Mouse (Mus musculus) liver, embryonic 14.5 days (tissue): ENCODE results near the gene Sphk2. TPM values are rescaled to one million over a fixed set of nuclear protein-coding genes. Genes with fewer than 3 reads are reported as not detected.

ENCODE experiments used
- ATAC-seq: fragments of 200-750 bp; cut with Nextera tagmentation; 2 replicates; pipeline ENCODE4 v1.8.0; 2017; ENCODE audit warnings: moderate number of reproducible peaks, mild to moderate bottlenecking, moderate library complexity; ENCODE audit not compliant: insufficient read depth
- DNase-seq, 3 experiments: peaks; one replicate each; pipeline ENCODE4 v3.0.0-alpha.2; 2012 to 2013; ENCODE audit warnings: low read depth in 3 of 3, low spot score in 3 of 3
- H3K27ac ChIP-seq: fragments of 300-500 bp; sonication (generic); 2 replicates; pipeline ENCODE4 v1.5.1; 2014; ENCODE audit warnings: moderate library complexity, mild to moderate bottlenecking, control low read depth, inconsistent platforms
- H3K27me3 ChIP-seq: fragments of 300-500 bp; sonication (generic); 2 replicates; pipeline ENCODE4 v1.6.1; 2014; ENCODE audit warnings: mild to moderate bottlenecking, low read length, moderate library complexity; ENCODE audit not compliant: control insufficient read depth, insufficient read depth
- H3K36me3 ChIP-seq: fragments of 300-500 bp; sonication (generic); replicated peaks from 2 replicates; pipeline ENCODE4 v1.6.1; 2014; ENCODE audit warnings: low read depth; ENCODE audit not compliant: control insufficient read depth, insufficient read depth
- H3K4me1 ChIP-seq, 2 experiments: fragments of 200-500 bp in 1 of 2; fragments of 300-500 bp in 1 of 2; sonication (generic) in 1 of 2; replicated peaks; 2 replicates each; pipeline ENCODE4 v1.6.1; 2012 to 2014; ENCODE audit warnings: antibody characterized with exemption in 1 of 2, inconsistent platforms in 1 of 2, low read length in 1 of 2; ENCODE audit not compliant: control insufficient read depth in 2 of 2, insufficient read depth in 2 of 2
- H3K4me2 ChIP-seq: fragments of 300-500 bp; sonication (generic); 2 replicates; pipeline ENCODE4 v1.6.1; 2014; ENCODE audit warnings: low read depth, mild to moderate bottlenecking, control low read depth, moderate library complexity
- H3K4me3 ChIP-seq, 2 experiments: fragments of 200-500 bp in 1 of 2; fragments of 300-500 bp in 1 of 2; sonication (generic) in 1 of 2; 2 replicates each; pipeline ENCODE4 v1.5.1; 2012 to 2014; ENCODE audit warnings: low read depth in 2 of 2, low read length in 2 of 2, mild to moderate bottlenecking in 2 of 2, control low read depth in 1 of 2, inconsistent platforms in 1 of 2, moderate library complexity in 1 of 2; ENCODE audit not compliant: insufficient read depth in 1 of 2
- H3K9ac ChIP-seq: fragments of 300-500 bp; sonication (generic); replicated peaks from 2 replicates; pipeline ENCODE4 v1.6.1; 2014; ENCODE audit warnings: mild to moderate bottlenecking, control low read depth, moderate library complexity
- H3K9me3 ChIP-seq: fragments of 300-500 bp; sonication (generic); 2 replicates; pipeline ENCODE4 v1.6.1; 2016; ENCODE audit warnings: low read length, mixed read lengths; ENCODE audit not compliant: control insufficient read depth
- CTCF ChIP-seq: IDR thresholded peaks from 2 replicates; pipeline ENCODE4 v1.5.1; 2016; ENCODE audit warnings: antibody characterized with exemption, low read depth, control low read depth
- EP300 ChIP-seq: IDR thresholded peaks from 2 replicates; pipeline ENCODE4 v1.6.1; 2016; ENCODE audit warnings: antibody characterized with exemption, low read depth
- WGBS: fragments of 180-500 bp; shearing (Covaris S2); extraction: QIAGEN DNeasy Blood & Tissue Kit; methylation state at CpG from one replicate; pipeline ENCODE4 v1.1.7; 2014; ENCODE audit not compliant: insufficient replicate concordance; 5-methylcytosine and 5-hydroxymethylcytosine counted together
- polyA plus RNA-seq, 2 experiments: library from polyadenylated mRNA; depleted of rRNA in 1 of 2; stranded (reverse) in 1 of 2; unstranded in 1 of 2; fragments of >200 nt; fragmentation: Nextera tagmentation in 1 of 2; extraction: Ambion mirVana in 1 of 2; gene quantifications; 2 replicates each; pipeline versions ENCODE4 v1.2.1 to v1.2.3; 2012 to 2014

The Sphk2 gene
- polyA plus RNA-seq, 2 experiments, result 5.8 to 7.6 TPM

DNA sequence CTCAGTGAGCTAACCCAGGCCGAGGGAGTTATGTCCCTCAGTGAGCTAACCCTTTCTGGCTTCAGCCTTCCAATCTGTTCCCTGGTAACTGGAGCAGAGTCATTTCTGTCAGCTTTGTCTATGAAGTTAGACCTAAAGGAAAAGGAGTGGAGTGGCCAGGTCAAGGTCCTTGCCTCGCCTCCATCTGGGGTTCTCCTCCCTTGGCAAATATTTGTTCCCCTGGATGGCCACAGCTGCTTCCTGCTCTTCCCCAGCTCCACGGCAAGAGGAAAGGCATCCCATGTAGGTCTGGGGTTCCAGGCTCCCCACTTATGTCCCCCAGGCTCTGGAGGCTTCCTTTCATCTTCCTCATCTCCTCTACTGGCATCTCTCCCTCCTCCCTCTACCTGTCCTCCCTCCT lies 9.8 kb upstream of the Sphk2 start:
- Histone ChIP-seq H3K9ac (no peak overlapping the region), H3K4me2 (no peak overlapping the region), H3K36me3 (peaks cover 12% of the 10 kb centered on the region), H3K27ac (no peak overlapping the region), H3K27me3 (no peaks in the 10 kb centered on the region), H3K4me1 (no peaks in the 10 kb centered on the region), H3K4me3 (no peak overlapping the region), H3K9me3 (no peaks in the 10 kb centered on the region)
- 66% methylated on average over 3 of the region's 3 CpGs for WGBS
- ATAC-seq, result no peak
- no peak for TF ChIP-seq CTCF
- no peak for TF ChIP-seq EP300
- no peak for DNase-seq

DNA sequence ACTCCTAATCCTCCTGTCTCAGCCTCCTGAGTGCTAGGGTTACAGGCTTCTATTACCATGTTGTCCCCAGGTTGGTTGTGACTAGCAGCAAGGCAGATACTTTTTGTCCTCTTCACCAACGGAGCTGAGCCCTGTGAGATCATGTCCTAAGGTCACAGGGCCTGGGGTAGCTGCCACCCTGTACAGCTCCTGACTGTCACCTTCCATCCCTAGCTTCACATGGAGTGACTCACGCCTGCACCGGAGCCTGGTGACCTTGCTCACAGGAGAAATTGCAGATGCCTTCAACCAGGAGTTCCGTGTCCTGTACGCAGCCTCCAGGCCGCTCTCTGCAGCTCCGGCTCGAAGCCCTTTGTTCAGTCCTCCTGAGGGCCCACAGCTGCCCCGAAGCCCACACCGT lies 8.6 kb upstream of the Sphk2 start:
- Histone ChIP-seq H3K27me3 (no peaks in the 10 kb centered on the region), H3K36me3 (peaks cover 17% of the 10 kb centered on the region), H3K9me3 (no peaks in the 10 kb centered on the region), H3K4me2 (no peak overlapping the region), H3K4me1 (no peaks in the 10 kb centered on the region), H3K4me3 (no peak overlapping the region), H3K27ac (no peak overlapping the region), H3K9ac (no peak overlapping the region)
- 86% methylated on average over 10 of the region's 10 CpGs for WGBS
- ATAC-seq, result no peak
- no peak for DNase-seq
- no peak for TF ChIP-seq CTCF
- no peak for TF ChIP-seq EP300

DNA sequence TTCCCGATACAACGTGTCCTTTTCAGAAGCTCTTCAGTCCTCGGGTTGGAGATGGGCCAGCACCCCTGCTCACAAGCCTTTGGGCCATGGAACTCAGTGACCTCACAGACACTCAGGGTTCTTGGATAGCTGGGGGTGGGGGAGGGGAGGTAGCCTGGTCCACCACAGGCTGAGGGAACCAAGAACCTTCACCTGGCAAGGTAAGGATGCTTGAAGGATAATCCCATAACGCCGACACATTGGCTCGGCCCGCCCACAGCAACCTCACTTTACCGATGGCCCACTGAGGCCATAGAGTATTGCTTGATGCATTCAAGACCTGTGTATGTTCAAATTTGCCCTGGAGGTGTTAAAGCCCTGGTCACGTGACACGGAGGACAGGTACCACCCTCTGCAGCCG lies 7.9 kb upstream of the Sphk2 start, which contains the start of gene Spaca4:
Gene Spaca4 (minus strand): TSS at position 101 of the 400 bp plus-strand sequence.
- Histone ChIP-seq H3K36me3 (peaks cover 24% of the 10 kb centered on the region), H3K4me2 (no peak within 1 kb of the TSS), H3K27me3 (no peaks in the 10 kb centered on the region), H3K9me3 (no peaks in the 10 kb centered on the region), H3K27ac (no peak within 1 kb of the TSS), H3K4me1 (no peaks in the 10 kb centered on the region), H3K4me3 (no peak within 1 kb of the TSS), H3K9ac (no peak within 1 kb of the TSS)
- WGBS, result 80% methylated on average over 11 of the region's 11 CpGs
- TF ChIP-seq CTCF, result no peak
- TF ChIP-seq EP300, result no peak
- ATAC-seq (no peak), DNase-seq (no peak)

DNA sequence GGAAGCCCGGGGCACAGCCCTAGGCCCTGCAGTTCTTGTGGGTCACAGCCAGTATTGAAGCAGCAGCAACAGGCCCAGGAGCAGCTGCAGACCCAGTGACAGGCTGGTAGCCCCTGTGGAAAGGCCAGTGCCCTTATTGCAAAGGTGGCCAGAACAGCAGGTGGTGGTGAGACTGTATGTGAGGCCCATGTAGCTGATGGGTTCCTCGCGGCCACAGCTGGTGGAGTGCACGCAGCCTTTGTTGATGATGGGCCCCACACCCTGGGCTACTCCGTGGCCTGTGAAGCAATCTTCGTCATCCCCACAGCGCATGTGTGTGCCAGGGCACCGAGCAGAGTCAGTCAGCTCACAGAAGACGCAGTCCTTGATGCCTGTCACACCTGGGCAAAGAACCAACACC lies 7.3 kb upstream of the Sphk2 start:
- WGBS, result 74% methylated on average over 9 of the region's 9 CpGs
- no peak for ATAC-seq

DNA sequence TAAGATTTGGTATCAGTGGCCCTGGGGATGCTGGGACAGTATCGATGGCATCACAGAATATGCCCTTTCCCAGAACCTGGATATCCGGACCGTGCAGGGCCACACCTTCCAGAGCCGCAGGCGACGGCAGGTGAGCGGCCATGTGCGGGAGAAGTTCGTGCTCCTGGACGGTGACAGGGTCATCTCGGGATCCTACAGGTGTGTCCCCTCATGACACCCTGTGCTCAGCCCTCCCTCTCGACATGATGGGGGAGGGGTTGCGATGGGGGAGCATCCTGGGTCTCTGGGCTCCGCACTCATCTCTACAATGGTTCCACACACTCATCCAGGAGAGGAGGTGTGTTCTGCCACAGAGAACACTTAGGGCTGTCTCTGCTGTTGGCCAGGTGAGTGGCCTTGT lies 6.0 kb upstream of the Sphk2 start:
- Histone ChIP-seq H3K9ac (no peak overlapping the region), H3K27ac (no peak overlapping the region), H3K4me2 (no peak overlapping the region), H3K27me3 (no peaks in the 10 kb centered on the region), H3K9me3 (no peaks in the 10 kb centered on the region), H3K4me3 (no peak overlapping the region), H3K4me1 (peaks cover 3 to 8% of the 10 kb centered on the region in 2 experiments; a peak in 1 of 4 replicates), H3K36me3 (peaks cover 41% of the 10 kb centered on the region)
- TF ChIP-seq EP300 (no peak), CTCF (no peak)
- no peak for ATAC-seq
- no peak for DNase-seq
- 88% methylated on average over 14 of the region's 14 CpGs for WGBS

More for the DNA sequence above, 7.3 kb upstream of the Sphk2 start:
- no peaks in the 10 kb centered on the region for H3K27me3 ChIP-seq
- no peak for TF ChIP-seq EP300
- no peak for TF ChIP-seq CTCF
- H3K9ac ChIP-seq, result no peak overlapping the region
- no peaks in the 10 kb centered on the region for H3K4me1 ChIP-seq
- no peaks in the 10 kb centered on the region for H3K9me3 ChIP-seq
- no peak overlapping the region for H3K4me2 ChIP-seq
- H3K4me3 ChIP-seq, result no peak overlapping the region
- H3K36me3 ChIP-seq, result peaks cover 28% of the 10 kb centered on the region
- no peak for DNase-seq
- no peak overlapping the region for H3K27ac ChIP-seq
